Mouse (Mus musculus) spleen, adult 2 months (tissue): Measurements from ENCODE around the gene Slc26a9.

Experiments used
- CTCF ChIP-seq: fragments of 200-500 bp; IDR thresholded peaks from 2 replicates; pipeline ENCODE4 v1.5.1; 2011; ENCODE audit warnings: mild to moderate bottlenecking, inconsistent platforms; ENCODE audit not compliant: insufficient read depth, insufficient read length, insufficient replicate concordance; ENCODE audit errors: extremely low read depth
- POLR2A ChIP-seq: fragments of 200-500 bp; IDR thresholded peaks from 2 replicates; pipeline ENCODE4 v1.6.1; 2011; ENCODE audit warnings: low read depth, low read length, inconsistent platforms

- TF ChIP-seq CTCF (no peak), POLR2A (no peak)
Observed at GRCm38 (mm10) chr1:131797202-131797909, 53.5 kb downstream of the Slc26a9 start, which contains the start of gene Pm20d1.
